Mouse (Mus musculus): Measurements from ENCODE around the gene Kptn.

- TF ChIP-seq CTCF (IDR thresholded peaks at IDR 0.05; ENCODE audit: insufficient read depth, low read depth, low read length) (no peak), POLR2A (IDR thresholded peaks at IDR 0.05; ENCODE audit: insufficient read depth, low read depth, low read length) (no peak)
These were observed 9.7 kb downstream of the Kptn start, which contains the start of gene Slc8a2 for GRCm38 (mm10) chr7:16129421-16129845.
